In genomic region chr1:39698456-39698855, GRCm38 (mm10) we compare ENCODE assay signal across 9 mouse cellular contexts. TPM values are rescaled to one million over a fixed set of nuclear protein-coding genes. Genes with fewer than 3 reads are reported as not detected.
DNase-seq lines count a peak whose midpoint lies in the region; ATAC-seq lines count a peak whose summit lies in the region.
"Had no signal": no experiment of that assay in that cellular context is flagged by ENCODE, and none has a peak within 500 bp of the region (broad histone marks: within the 10 kb centered on the region; RNA-seq: fewer than 3 reads in every experiment).

No protein-coding gene starts in this region.

- no peak for ATAC-seq in kidney, embryonic 16.5 days (ENCODE audit: low FRiP score, low TSS enrichment)

- no peak overlapping the region for H3K4me3 ChIP-seq in kidney, embryonic 16.5 days (ENCODE audit: low read length)

- no peaks in the 10 kb centered on the region for H3K9me3 ChIP-seq in kidney, embryonic 16.5 days (ENCODE audit: low read length)

- 37% methylated on average over 6 of the region's 6 CpGs for WGBS in kidney, embryonic 16.5 days

- H3K36me3 ChIP-seq in kidney, embryonic 16.5 days (ENCODE audit: insufficient read depth, low read length) = no peaks in the 10 kb centered on the region

- H3K27ac ChIP-seq in kidney, embryonic 16.5 days (ENCODE audit: low read length) = peak overlapping the region; percentile 51; the same call in 1 of the 2 replicates

- H3K4me2 ChIP-seq in kidney, embryonic 16.5 days (replicated peaks; ENCODE audit: low read depth, low read length) = no peak overlapping the region

- no peak overlapping the region for H3K9ac ChIP-seq in kidney, embryonic 16.5 days (replicated peaks; ENCODE audit: low read length)

- peaks cover 63% of the 10 kb centered on the region for H3K4me1 ChIP-seq in kidney, embryonic 16.5 days (ENCODE audit: insufficient read depth, low read length)

- peak; percentile 18 for DNase-seq in embryo, embryonic 10 days (ENCODE audit: low spot score)
- no peak for DNase-seq in embryo, embryonic 11 days
- peak; percentile 69 for DNase-seq in retina, postnatal 1 day
- no peak for DNase-seq in retina, embryonic 14.5 days (ENCODE audit: low spot score)
- no peak for DNase-seq in right cerebral cortex, postnatal 14 days
- DNase-seq in spleen, adult 18-20 months = no peak
- no peak for DNase-seq in spleen, adult 12 weeks (ENCODE audit: low spot score)

- no peaks in the 10 kb centered on the region for H3K27me3 ChIP-seq in kidney, embryonic 16.5 days (ENCODE audit: insufficient read depth, low read length)

RNA-seq across cellular contexts. Expression of gene Rfx8, which starts 22.3 kb away (rescaled TPM):
- 0.17 and 0.21 TPM in 2 replicates for polyA plus RNA-seq in kidney, embryonic 16.5 days (2015; fragmentation: Nextera tagmentation; extraction: Ambion mirVana)

RNA-seq across cellular contexts. Expression of gene Creg2, which starts 47.2 kb away (rescaled TPM):
- polyA plus RNA-seq in kidney, embryonic 16.5 days (2015; fragmentation: Nextera tagmentation; extraction: Ambion mirVana) = 0.04 and 0.08 TPM in 2 replicates
- polyA plus RNA-seq: C2C12 had no signal

Comparison
In these comparisons a context has a peak if more than half of its experiments do, and no peak if none do; other contexts are left out.
1. DNase-seq: peak in embryo, embryonic 10 days (single experiment) and retina, postnatal 1 day (single experiment); none in embryo, embryonic 11 days (single experiment), retina, embryonic 14.5 days (single experiment), right cerebral cortex, postnatal 14 days (single experiment), spleen, adult 18-20 months (0 of 2) and spleen, adult 12 weeks (single experiment).